Mouse (Mus musculus) thymus, adult 2 months (tissue): ENCODE measurements around the gene Nr4a1. TPM values are rescaled to one million over a fixed set of nuclear protein-coding genes. Genes with fewer than 3 reads are reported as not detected.

ENCODE experiments used
- DNase-seq: peaks from one replicate; pipeline ENCODE4 v3.0.0; 2021
- H3K27ac ChIP-seq: fragments of 200-500 bp; 2 replicates; pipeline ENCODE4 v1.5.1; 2012; ENCODE audit warnings: low read length, control low read depth; ENCODE audit not compliant: control insufficient read depth, insufficient read depth
- H3K27me3 ChIP-seq: fragments of 200-500 bp; 2 replicates; pipeline ENCODE4 v1.6.1; 2012; ENCODE audit warnings: mild to moderate bottlenecking, low read length, moderate library complexity, mixed read lengths; ENCODE audit not compliant: control insufficient read depth, insufficient read depth
- H3K36me3 ChIP-seq: fragments of 200-500 bp; 2 replicates; pipeline ENCODE4 v1.6.1; 2012; ENCODE audit warnings: mild to moderate bottlenecking, low read length, moderate library complexity; ENCODE audit not compliant: control insufficient read depth, insufficient read depth
- H3K4me1 ChIP-seq: fragments of 200-500 bp; replicated peaks from 2 replicates; pipeline ENCODE4 v1.6.1; 2012; ENCODE audit warnings: low read length; ENCODE audit not compliant: control insufficient read depth, insufficient read depth
- H3K4me3 ChIP-seq: fragments of 200-500 bp; 2 replicates; pipeline ENCODE4 v1.5.1; 2012; ENCODE audit warnings: mild to moderate bottlenecking, low read length, control low read depth, moderate library complexity; ENCODE audit not compliant: control insufficient read depth, insufficient read depth
- CTCF ChIP-seq: fragments of 200-500 bp; IDR thresholded peaks from 2 replicates; pipeline ENCODE4 v1.5.1; 2012; ENCODE audit warnings: mild to moderate bottlenecking, control low read depth, low read length, moderate library complexity, borderline replicate concordance; ENCODE audit not compliant: control insufficient read depth, poor library complexity, insufficient read depth; ENCODE audit errors: extremely low read depth
- POLR2A ChIP-seq: fragments of 200-500 bp; IDR thresholded peaks from 2 replicates; pipeline ENCODE4 v1.6.1; 2012; ENCODE audit warnings: mild to moderate bottlenecking, low read length, control low read depth, moderate library complexity; ENCODE audit not compliant: control insufficient read depth, poor library complexity, insufficient read depth; ENCODE audit errors: extremely low read depth
- WGBS: fragments of 180-500 bp; shearing (Covaris S2); methylation state at CpG from one replicate; pipeline ENCODE4 v1.1.7; 2018; 5-methylcytosine and 5-hydroxymethylcytosine counted together
- polyA plus RNA-seq: library from polyadenylated mRNA; depleted of rRNA; stranded (reverse); fragments of >200 nt; gene quantifications from 2 replicates; pipeline ENCODE4 v1.2.3, GENCODE M21; 2012

The Nr4a1 gene
- polyA plus RNA-seq, 1 experiment = 164 TPM

- Histone ChIP-seq H3K27ac (no peak overlapping the region), H3K36me3 (peaks cover 16% of the 10 kb centered on the region), H3K27me3 (no peaks in the 10 kb centered on the region), H3K4me1 (peaks cover 41% of the 10 kb centered on the region), H3K4me3 (no peak overlapping the region)
- WGBS = 87% methylated on average over 3 of the region's 3 CpGs
- no peak for DNase-seq
- TF ChIP-seq CTCF = no peak
- TF ChIP-seq POLR2A = no peak
Observed at GRCm38 (mm10) chr15:101271107-101271506, 17.0 kb downstream of the Nr4a1 start.

GRCm38 (mm10) chr15:101271513-101271912 lies 17.4 kb downstream of the Nr4a1 start:
- Histone ChIP-seq H3K27ac (no peak overlapping the region), H3K4me1 (peaks cover 37% of the 10 kb centered on the region), H3K27me3 (no peaks in the 10 kb centered on the region), H3K4me3 (no peak overlapping the region), H3K36me3 (peaks cover 16% of the 10 kb centered on the region)
- WGBS = 95% methylated on average over 15 of the region's 15 CpGs
- TF ChIP-seq CTCF (no peak), POLR2A (no peak)
- no peak for DNase-seq

GRCm38 (mm10) chr15:101274380-101274779 lies 20.3 kb downstream of the Nr4a1 start:
- Histone ChIP-seq H3K36me3 (peaks cover 16% of the 10 kb centered on the region), H3K27me3 (no peaks in the 10 kb centered on the region), H3K27ac (no peak overlapping the region), H3K4me3 (no peak overlapping the region), H3K4me1 (peaks cover 14% of the 10 kb centered on the region)
- WGBS = 67% methylated on average over 6 of the region's 6 CpGs
- TF ChIP-seq POLR2A = no peak
- TF ChIP-seq CTCF = no peak
- no peak for DNase-seq

- H3K27ac ChIP-seq = no peak overlapping the region
Observed at GRCm38 (mm10) chr15:101277351-101277899, 23.4 kb downstream of the Nr4a1 start.

GRCm38 (mm10) chr15:101278589-101278988 lies 24.5 kb downstream of the Nr4a1 start:
- Histone ChIP-seq H3K36me3 (no peaks in the 10 kb centered on the region), H3K27me3 (no peaks in the 10 kb centered on the region), H3K4me3 (no peak overlapping the region), H3K27ac (no peak overlapping the region), H3K4me1 (peaks cover 6% of the 10 kb centered on the region)
- 87% methylated on average over 5 of the region's 5 CpGs for WGBS
- no peak for DNase-seq
- TF ChIP-seq POLR2A (no peak), CTCF (no peak)

More at GRCm38 (mm10) chr15:101277351-101277899, 23.4 kb downstream of the Nr4a1 start:
- Histone ChIP-seq H3K4me3 (no peak overlapping the region), H3K4me1 (peaks cover 4% of the 10 kb centered on the region; the same call in 1 of the 2 replicates), H3K36me3 (no peaks in the 10 kb centered on the region; the same call in 1 of the 2 replicates), H3K27me3 (no peaks in the 10 kb centered on the region)
- no peak for TF ChIP-seq POLR2A
- TF ChIP-seq CTCF = no peak
- WGBS = 95% methylated on average over 11 of the region's 11 CpGs
- DNase-seq = no peak

- peaks cover 3% of the 10 kb centered on the region; the same call in 1 of the 2 replicates for H3K4me1 ChIP-seq
- no peaks in the 10 kb centered on the region for H3K27me3 ChIP-seq
- H3K4me3 ChIP-seq = no peak overlapping the region
- H3K36me3 ChIP-seq = no peaks in the 10 kb centered on the region
- TF ChIP-seq POLR2A (no peak), CTCF (no peak)
- DNase-seq = no peak
- 94% methylated on average over 12 of the region's 12 CpGs for WGBS
- no peak overlapping the region for H3K27ac ChIP-seq
Observed at GRCm38 (mm10) chr15:101279430-101279999, 25.4 kb downstream of the Nr4a1 start.

GRCm38 (mm10) chr15:101282471-101282870 lies 28.4 kb downstream of the Nr4a1 start:
- Histone ChIP-seq H3K4me3 (no peak overlapping the region), H3K27me3 (no peaks in the 10 kb centered on the region), H3K36me3 (peaks cover 6% of the 10 kb centered on the region), H3K27ac (no peak overlapping the region), H3K4me1 (peaks cover 8% of the 10 kb centered on the region)
- DNase-seq = no peak
- TF ChIP-seq CTCF = no peak
- no peak for TF ChIP-seq POLR2A
- WGBS = 86% methylated on average over 5 of the region's 5 CpGs
